Mouse (Mus musculus) lung, embryonic 16.5 days (tissue): ENCODE data around the gene Arap2. TPM values are rescaled to one million over a fixed set of nuclear protein-coding genes. Genes with fewer than 3 reads are reported as not detected.

Experiments used
- ATAC-seq: fragments of 200-750 bp; cut with Nextera tagmentation; 2 replicates; pipeline ENCODE4 v1.8.0; 2017; ENCODE audit warnings: low read depth, mild to moderate bottlenecking, moderate library complexity
- H3K27ac ChIP-seq: fragments of 300-500 bp; sonication (generic); 2 replicates; pipeline ENCODE4 v1.5.1; 2014; ENCODE audit warnings: mild to moderate bottlenecking, control low read depth, low read length
- H3K27me3 ChIP-seq: fragments of 300-500 bp; sonication (generic); 2 replicates; pipeline ENCODE4 v1.6.1; 2014; ENCODE audit warnings: low read depth, low read length, mixed read lengths; ENCODE audit not compliant: control insufficient read depth, insufficient read depth
- H3K36me3 ChIP-seq: fragments of 300-500 bp; sonication (generic); 2 replicates; pipeline ENCODE4 v1.6.1; 2014; ENCODE audit warnings: low read length; ENCODE audit not compliant: control insufficient read depth, insufficient read depth
- H3K4me1 ChIP-seq: fragments of 300-500 bp; sonication (generic); replicated peaks from 2 replicates; pipeline ENCODE4 v1.6.1; 2014; ENCODE audit warnings: low read length, mixed read lengths; ENCODE audit not compliant: control insufficient read depth, insufficient read depth
- H3K4me2 ChIP-seq: fragments of 300-500 bp; sonication (generic); 2 replicates; pipeline ENCODE4 v1.6.1; 2014; ENCODE audit warnings: low read depth, low read length, control low read depth
- H3K4me3 ChIP-seq: fragments of 300-500 bp; sonication (generic); 2 replicates; pipeline ENCODE4 v1.5.1; 2014; ENCODE audit warnings: mild to moderate bottlenecking, low read length, control low read depth
- H3K9ac ChIP-seq: fragments of 300-500 bp; sonication (generic); 2 replicates; pipeline ENCODE4 v1.6.1; 2014; ENCODE audit warnings: low read length, control low read depth
- H3K9me3 ChIP-seq: fragments of 300-500 bp; sonication (generic); 2 replicates; pipeline ENCODE4 v1.6.1; 2016; ENCODE audit warnings: low read length; ENCODE audit not compliant: control insufficient read depth
- WGBS: fragments of 180-500 bp; shearing (Covaris S2); extraction: QIAGEN DNeasy Blood & Tissue Kit; methylation state at CpG from one replicate; pipeline ENCODE4 v1.1.7; 2014; 5-methylcytosine and 5-hydroxymethylcytosine counted together
- polyA plus RNA-seq: library from polyadenylated mRNA; unstranded; fragments of >200 nt; fragmentation: Nextera tagmentation; extraction: Ambion mirVana; gene quantifications from 2 replicates; pipeline ENCODE4 v1.2.1, GENCODE M21; 2015

Arap2 gene
- polyA plus RNA-seq, 1 experiment from 2014 or later: 4.9 TPM

GRCm38 (mm10) chr5:62715977-62716376 lies 50.0 kb downstream of the Arap2 start:
- Histone ChIP-seq H3K36me3 (no peaks in the 10 kb centered on the region), H3K9ac (no peak overlapping the region), H3K4me2 (no peak overlapping the region), H3K9me3 (no peaks in the 10 kb centered on the region), H3K4me3 (no peak overlapping the region), H3K27ac (no peak overlapping the region), H3K27me3 (no peaks in the 10 kb centered on the region), H3K4me1 (peaks cover 3% of the 10 kb centered on the region; the same call in 1 of the 2 replicates)
- no peak for ATAC-seq
- 52% methylated on average over 1 of the region's 1 CpGs for WGBS

- no peak overlapping the region for H3K27ac ChIP-seq
- no peaks in the 10 kb centered on the region for H3K9me3 ChIP-seq
- no peaks in the 10 kb centered on the region for H3K27me3 ChIP-seq
- WGBS: 34% methylated on average over 4 of the region's 4 CpGs
- H3K9ac ChIP-seq: no peak overlapping the region
- H3K4me1 ChIP-seq: peaks cover 3% of the 10 kb centered on the region; the same call in 1 of the 2 replicates
- ATAC-seq: no peak
- no peak overlapping the region for H3K4me2 ChIP-seq
- H3K4me3 ChIP-seq: no peak overlapping the region
- no peaks in the 10 kb centered on the region for H3K36me3 ChIP-seq
These were observed 50.5 kb downstream of the Arap2 start for GRCm38 (mm10) chr5:62715436-62715835.

GRCm38 (mm10) chr5:62710955-62711354 lies 55.0 kb downstream of the Arap2 start:
- no peak for ATAC-seq
- Histone ChIP-seq H3K4me3 (no peak overlapping the region), H3K4me2 (no peak overlapping the region), H3K9me3 (no peaks in the 10 kb centered on the region), H3K27me3 (no peaks in the 10 kb centered on the region), H3K4me1 (peaks cover 3% of the 10 kb centered on the region; the same call in 1 of the 2 replicates), H3K36me3 (no peaks in the 10 kb centered on the region), H3K9ac (no peak overlapping the region), H3K27ac (no peak overlapping the region)
- 52% methylated on average over 6 of the region's 6 CpGs for WGBS

- H3K9ac ChIP-seq: no peak overlapping the region
- H3K27ac ChIP-seq: no peak overlapping the region
- no peak overlapping the region for H3K4me3 ChIP-seq
- H3K4me1 ChIP-seq: no peaks in the 10 kb centered on the region
- H3K9me3 ChIP-seq: no peaks in the 10 kb centered on the region
- no peak overlapping the region for H3K4me2 ChIP-seq
- no peak for ATAC-seq
- no peaks in the 10 kb centered on the region for H3K27me3 ChIP-seq
- no peaks in the 10 kb centered on the region for H3K36me3 ChIP-seq
- 48% methylated on average over 7 of the region's 7 CpGs for WGBS
These were observed 59.1 kb downstream of the Arap2 start for GRCm38 (mm10) chr5:62706900-62707299.

GRCm38 (mm10) chr5:62689965-62690364 lies 76.0 kb downstream of the Arap2 start:
- Histone ChIP-seq H3K9ac (no peak overlapping the region), H3K27ac (no peak overlapping the region), H3K36me3 (no peaks in the 10 kb centered on the region), H3K4me3 (no peak overlapping the region), H3K27me3 (no peaks in the 10 kb centered on the region), H3K9me3 (no peaks in the 10 kb centered on the region), H3K4me2 (no peak overlapping the region), H3K4me1 (no peaks in the 10 kb centered on the region)
- WGBS: 39% methylated on average over 4 of the region's 4 CpGs
- ATAC-seq: no peak

- Histone ChIP-seq H3K9ac (no peak overlapping the region), H3K4me2 (no peak overlapping the region), H3K27ac (no peak overlapping the region), H3K9me3 (no peaks in the 10 kb centered on the region), H3K27me3 (no peaks in the 10 kb centered on the region), H3K4me3 (no peak overlapping the region), H3K36me3 (no peaks in the 10 kb centered on the region), H3K4me1 (no peaks in the 10 kb centered on the region)
- WGBS: 73% methylated on average over 3 of the region's 3 CpGs
- ATAC-seq: no peak
These were observed 82.2 kb downstream of the Arap2 start for GRCm38 (mm10) chr5:62683751-62684150.

- no peak overlapping the region for H3K27ac ChIP-seq
- H3K36me3 ChIP-seq: no peaks in the 10 kb centered on the region
- no peaks in the 10 kb centered on the region for H3K4me1 ChIP-seq
- H3K9ac ChIP-seq: no peak overlapping the region
- no peak overlapping the region for H3K4me2 ChIP-seq
- no peaks in the 10 kb centered on the region for H3K27me3 ChIP-seq
- no peaks in the 10 kb centered on the region for H3K9me3 ChIP-seq
- WGBS: 86% methylated on average over 3 of the region's 3 CpGs
- ATAC-seq: no peak
- H3K4me3 ChIP-seq: no peak overlapping the region
These were observed 82.8 kb downstream of the Arap2 start for GRCm38 (mm10) chr5:62683207-62683606.

- no peak overlapping the region for H3K4me2 ChIP-seq
- no peak overlapping the region for H3K9ac ChIP-seq
- WGBS: 84% methylated on average over 7 of the region's 7 CpGs
- no peaks in the 10 kb centered on the region for H3K36me3 ChIP-seq
- no peak overlapping the region for H3K4me3 ChIP-seq
- ATAC-seq: no peak
- no peaks in the 10 kb centered on the region for H3K9me3 ChIP-seq
- no peaks in the 10 kb centered on the region for H3K27me3 ChIP-seq
- H3K27ac ChIP-seq: no peak overlapping the region
- H3K4me1 ChIP-seq: peaks cover 3% of the 10 kb centered on the region
These were observed 88.6 kb downstream of the Arap2 start for GRCm38 (mm10) chr5:62677390-62677789.

GRCm38 (mm10) chr5:62672736-62673436 lies 93.1 kb downstream of the Arap2 start:
- WGBS: 27% methylated on average over 9 of the region's 9 CpGs
- H3K4me2 ChIP-seq: peak overlapping the region; percentile 34
- no peaks in the 10 kb centered on the region for H3K36me3 ChIP-seq
- no peaks in the 10 kb centered on the region for H3K27me3 ChIP-seq
- no peak overlapping the region for H3K9ac ChIP-seq
- peaks cover 3% of the 10 kb centered on the region for H3K4me1 ChIP-seq
- no peak overlapping the region for H3K4me3 ChIP-seq
- H3K27ac ChIP-seq: peak overlapping the region; percentile 50; the same call in 1 of the 2 replicates
- ATAC-seq: peak; percentile 49
- no peaks in the 10 kb centered on the region for H3K9me3 ChIP-seq
